Mouse (Mus musculus) kidney, postnatal 4 days (tissue): ENCODE measurements at regions not wholly inside any gene's neighbourhood (a gene's known extent, or its start where the extent isn't known, plus 50 kb on each side); places are given as distances from the start of the nearest gene placed in this dataset.

Experiments used
- DNase-seq, 2 experiments: peaks; one replicate each; pipeline ENCODE4 v3.0.0; 2021; ENCODE audit warnings: mixed read lengths in 2 of 2

DNA sequence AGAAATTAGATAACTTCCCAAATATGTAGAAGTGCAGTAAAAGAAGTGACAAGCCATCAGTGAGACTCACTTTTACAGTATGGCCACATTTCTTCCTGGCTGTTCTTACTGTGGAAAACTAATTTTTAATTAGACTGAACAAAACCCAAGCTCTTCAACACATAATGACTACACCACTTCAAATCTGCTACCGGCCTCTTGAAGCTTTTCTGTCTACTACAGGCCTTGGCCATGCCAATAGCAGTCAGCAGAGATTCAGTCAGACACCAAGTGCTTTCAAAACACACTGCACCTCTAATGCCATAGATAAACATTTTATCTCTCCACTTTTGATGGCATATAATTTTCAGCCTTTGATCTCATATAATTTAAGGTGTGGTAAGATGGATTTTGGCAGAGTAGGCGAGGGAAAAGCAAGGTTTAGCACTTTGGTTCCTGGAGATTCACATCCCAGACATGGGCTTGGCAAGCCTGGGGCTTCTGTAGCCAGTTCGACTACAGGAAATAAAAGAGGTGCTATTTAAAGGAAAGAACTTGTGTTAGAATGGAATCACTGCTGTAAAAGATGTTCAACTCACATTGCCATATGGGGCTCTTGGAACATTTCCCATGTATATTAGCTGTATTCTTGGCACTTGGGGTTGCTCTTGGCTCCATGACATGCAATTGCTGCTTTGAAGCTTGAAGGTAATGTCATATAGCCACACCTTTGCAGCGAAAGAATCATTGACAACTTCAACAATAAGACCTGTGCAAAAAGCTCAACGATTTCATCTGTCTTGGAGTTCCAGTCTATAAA is 941.9 kb downstream of the Efnb2 start:
- DNase-seq: no peak

DNA sequence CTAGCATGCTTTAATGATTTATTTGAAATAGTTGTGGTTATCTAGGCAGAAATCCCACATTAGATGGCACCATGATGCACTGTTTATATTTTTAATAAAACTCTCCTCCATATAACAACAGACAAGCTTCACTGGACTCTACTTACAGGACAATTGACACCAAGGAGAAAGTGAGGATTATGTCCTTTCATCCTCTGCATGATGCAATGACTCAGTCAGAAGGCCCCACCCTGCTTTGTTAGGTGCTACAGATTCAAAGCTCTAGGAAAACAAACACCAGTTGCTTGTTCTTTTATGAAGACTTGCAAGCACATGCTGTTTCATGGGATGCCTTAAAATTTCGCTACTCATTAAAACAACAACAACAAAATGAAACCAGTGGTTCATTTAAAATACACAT is 950.3 kb downstream of the Efnb2 start:
- no peak for DNase-seq

DNA sequence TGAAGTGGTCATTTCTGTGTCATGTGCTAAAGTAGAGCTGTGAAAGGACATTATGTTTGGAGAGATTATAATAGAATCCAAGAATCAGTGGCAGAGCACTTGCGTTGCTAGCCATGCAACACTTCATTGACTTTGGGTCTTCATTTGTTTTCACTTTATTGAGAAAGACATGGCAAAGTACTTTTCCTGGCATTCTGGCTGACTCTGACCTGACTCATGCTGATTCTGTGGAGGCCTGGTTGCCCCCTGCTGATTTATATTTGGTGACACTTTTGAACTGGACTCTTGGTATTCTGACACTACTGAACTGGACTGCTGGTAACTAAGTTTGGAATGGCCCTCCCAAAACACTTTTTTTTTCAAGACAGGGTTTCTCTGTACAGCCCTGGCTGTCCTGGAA is 951.6 kb downstream of the Efnb2 start:
- DNase-seq: no peak

DNA sequence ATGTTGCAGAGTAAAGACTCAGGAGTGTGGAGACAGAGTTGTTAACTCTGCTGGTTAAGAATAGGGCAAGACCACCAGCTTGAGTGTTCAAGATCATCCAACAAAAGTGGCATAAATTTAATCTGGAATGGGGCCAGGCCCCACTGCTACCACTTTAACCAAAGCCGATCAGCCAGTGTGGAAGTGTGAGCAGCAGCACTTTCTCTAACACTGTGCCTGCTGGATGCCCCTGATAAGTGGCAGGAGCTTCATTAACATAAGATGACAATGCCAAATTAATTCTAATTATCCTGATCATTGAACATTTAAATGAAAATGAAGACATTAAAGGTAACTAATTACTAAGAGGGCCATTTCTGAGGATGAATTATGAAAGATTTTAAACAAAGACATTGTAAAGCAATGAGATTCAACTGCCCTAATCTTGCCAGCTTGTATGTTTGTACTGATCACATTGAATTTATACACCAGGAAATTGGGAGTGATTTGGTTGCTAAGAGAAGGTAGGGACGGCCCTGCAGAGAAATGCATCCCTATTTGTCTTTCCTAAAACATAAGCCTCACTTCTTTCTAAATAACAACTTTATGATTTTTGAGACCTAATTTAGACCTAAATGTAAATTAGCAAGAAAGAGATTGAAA is 969.6 kb downstream of the Efnb2 start:
- no peak for DNase-seq

DNA sequence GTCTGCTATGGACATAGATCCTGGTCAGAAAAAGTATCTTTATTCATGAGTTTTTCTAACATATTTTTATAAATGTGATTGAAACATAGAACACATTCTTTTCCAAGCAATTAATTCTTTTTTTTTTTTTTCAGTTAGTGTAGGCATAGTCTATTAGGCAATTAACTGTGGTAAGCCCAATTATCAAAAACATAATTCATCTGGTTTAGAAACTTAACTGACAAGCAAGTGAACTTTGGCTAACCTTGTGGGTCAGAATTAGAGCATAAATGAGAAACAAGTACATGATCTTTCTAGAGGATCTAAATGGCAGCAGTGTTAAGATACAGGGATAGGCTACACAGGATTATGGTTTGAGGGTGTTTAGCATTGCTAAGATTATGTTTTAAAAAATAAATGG is 1007.2 kb downstream of the Efnb2 start:
- DNase-seq: no peak
